Mouse (Mus musculus) lung, embryonic 16.5 days (tissue): ENCODE measurements at regions not wholly inside any gene's neighbourhood (a gene's known extent, or its start where the extent isn't known, plus 50 kb on each side); places are given as distances from the start of the nearest gene placed in this dataset.
"Not testable (repeated sequence)": the region's sequence is repeated elsewhere in the genome, so short reads cannot be mapped to it uniquely, and the experiment has no call there.

Experiments used
- ATAC-seq: fragments of 200-750 bp; cut with Nextera tagmentation; 2 replicates; pipeline ENCODE4 v1.8.0; 2017; ENCODE audit warnings: low read depth, mild to moderate bottlenecking, moderate library complexity
- H3K27ac ChIP-seq: fragments of 300-500 bp; sonication (generic); 2 replicates; pipeline ENCODE4 v1.5.1; 2014; ENCODE audit warnings: mild to moderate bottlenecking, control low read depth, low read length
- H3K27me3 ChIP-seq: fragments of 300-500 bp; sonication (generic); 2 replicates; pipeline ENCODE4 v1.6.1; 2014; ENCODE audit warnings: low read depth, low read length, mixed read lengths; ENCODE audit not compliant: control insufficient read depth, insufficient read depth
- H3K36me3 ChIP-seq: fragments of 300-500 bp; sonication (generic); 2 replicates; pipeline ENCODE4 v1.6.1; 2014; ENCODE audit warnings: low read length; ENCODE audit not compliant: control insufficient read depth, insufficient read depth
- H3K4me1 ChIP-seq: fragments of 300-500 bp; sonication (generic); replicated peaks from 2 replicates; pipeline ENCODE4 v1.6.1; 2014; ENCODE audit warnings: low read length, mixed read lengths; ENCODE audit not compliant: control insufficient read depth, insufficient read depth
- H3K4me2 ChIP-seq: fragments of 300-500 bp; sonication (generic); 2 replicates; pipeline ENCODE4 v1.6.1; 2014; ENCODE audit warnings: low read depth, low read length, control low read depth
- H3K4me3 ChIP-seq: fragments of 300-500 bp; sonication (generic); 2 replicates; pipeline ENCODE4 v1.5.1; 2014; ENCODE audit warnings: mild to moderate bottlenecking, low read length, control low read depth
- H3K9ac ChIP-seq: fragments of 300-500 bp; sonication (generic); 2 replicates; pipeline ENCODE4 v1.6.1; 2014; ENCODE audit warnings: low read length, control low read depth
- H3K9me3 ChIP-seq: fragments of 300-500 bp; sonication (generic); 2 replicates; pipeline ENCODE4 v1.6.1; 2016; ENCODE audit warnings: low read length; ENCODE audit not compliant: control insufficient read depth
- WGBS: fragments of 180-500 bp; shearing (Covaris S2); extraction: QIAGEN DNeasy Blood & Tissue Kit; methylation state at CpG from one replicate; pipeline ENCODE4 v1.1.7; 2014; 5-methylcytosine and 5-hydroxymethylcytosine counted together

GRCm38 (mm10) chr17:13654606-13655005 lies 105.7 kb upstream of the Afdn start:
- not testable (repeated sequence) for H3K36me3 ChIP-seq, H3K9ac ChIP-seq, H3K27ac ChIP-seq, H3K27me3 ChIP-seq, ATAC-seq, H3K4me3 ChIP-seq, H3K4me2 ChIP-seq, H3K9me3 ChIP-seq
- WGBS = 70% methylated on average over 1 of the region's 1 CpGs
- peaks cover 21% of the 10 kb centered on the region for H3K4me1 ChIP-seq

GRCm38 (mm10) chr17:13656065-13656464 lies 104.3 kb upstream of the Afdn start:
- no peak overlapping the region for H3K9ac ChIP-seq
- no peak for ATAC-seq
- H3K27ac ChIP-seq = peak overlapping the region; percentile 36

GRCm38 (mm10) chr17:13656485-13657181 lies 103.7 kb upstream of the Afdn start:
- Histone ChIP-seq H3K27ac (peak overlapping the region; percentile 62), H3K9me3 (no peaks in the 10 kb centered on the region), H3K9ac (no peak overlapping the region), H3K4me3 (no peak overlapping the region), H3K36me3 (no peaks in the 10 kb centered on the region), H3K4me1 (peaks cover 21% of the 10 kb centered on the region), H3K4me2 (peak overlapping the region; percentile 36), H3K27me3 (no peaks in the 10 kb centered on the region)
- ATAC-seq = peak; percentile 56
- 2% methylated on average over 11 of the region's 15 CpGs for WGBS

More at GRCm38 (mm10) chr17:13656065-13656464, 104.3 kb upstream of the Afdn start:
- 16% methylated on average over 3 of the region's 3 CpGs for WGBS
- Histone ChIP-seq H3K9me3 (no peaks in the 10 kb centered on the region), H3K4me3 (no peak overlapping the region), H3K36me3 (no peaks in the 10 kb centered on the region), H3K27me3 (no peaks in the 10 kb centered on the region), H3K4me1 (peaks cover 21% of the 10 kb centered on the region), H3K4me2 (peak overlapping the region; percentile 36)

GRCm38 (mm10) chr17:13657182-13657562 lies 103.2 kb upstream of the Afdn start:
- no peak overlapping the region for H3K9ac ChIP-seq
- H3K4me3 ChIP-seq = no peak overlapping the region
- peak overlapping the region; percentile 62 for H3K27ac ChIP-seq

GRCm38 (mm10) chr17:13657656-13658292 lies 102.6 kb upstream of the Afdn start:
- H3K4me1 ChIP-seq = peaks cover 21% of the 10 kb centered on the region
- no peaks in the 10 kb centered on the region for H3K36me3 ChIP-seq
- H3K4me2 ChIP-seq = no peak overlapping the region
- H3K27ac ChIP-seq = peak overlapping the region; percentile 3; the same call in 1 of the 2 replicates
- no peaks in the 10 kb centered on the region for H3K9me3 ChIP-seq
- H3K9ac ChIP-seq = no peak overlapping the region
- H3K27me3 ChIP-seq = no peaks in the 10 kb centered on the region
- WGBS = 55% methylated on average over 9 of the region's 9 CpGs
- H3K4me3 ChIP-seq = no peak overlapping the region
- peak; percentile 37; the same call in 1 of the 2 replicates for ATAC-seq

More at GRCm38 (mm10) chr17:13657182-13657562, 103.2 kb upstream of the Afdn start:
- Histone ChIP-seq H3K4me2 (peak overlapping the region; percentile 36; the same call in 1 of the 2 replicates), H3K27me3 (no peaks in the 10 kb centered on the region), H3K4me1 (peaks cover 21% of the 10 kb centered on the region), H3K9me3 (no peaks in the 10 kb centered on the region), H3K36me3 (no peaks in the 10 kb centered on the region)
- ATAC-seq = no peak
- 23% methylated on average over 10 of the region's 10 CpGs for WGBS

GRCm38 (mm10) chr17:13658321-13658978 lies 101.9 kb upstream of the Afdn start:
- H3K36me3 ChIP-seq = no peaks in the 10 kb centered on the region
- H3K9me3 ChIP-seq = no peaks in the 10 kb centered on the region
- H3K4me2 ChIP-seq = no peak overlapping the region
- peak; percentile 46 for ATAC-seq
- no peak overlapping the region for H3K4me3 ChIP-seq
- no peak overlapping the region for H3K9ac ChIP-seq
- peak overlapping the region; percentile 63 for H3K27ac ChIP-seq
- peaks cover 21% of the 10 kb centered on the region for H3K4me1 ChIP-seq
- H3K27me3 ChIP-seq = no peaks in the 10 kb centered on the region
- WGBS = 57% methylated on average over 3 of the region's 3 CpGs

- WGBS = 41% methylated on average over 8 of the region's 8 CpGs
- Histone ChIP-seq H3K4me3 (no peak overlapping the region), H3K36me3 (no peaks in the 10 kb centered on the region), H3K9me3 (no peaks in the 10 kb centered on the region), H3K4me2 (peak overlapping the region; percentile 13; the same call in 1 of the 2 replicates), H3K27ac (peak overlapping the region; percentile 58), H3K27me3 (no peaks in the 10 kb centered on the region), H3K4me1 (peaks cover 21% of the 10 kb centered on the region), H3K9ac (no peak overlapping the region)
- peak; percentile 53 for ATAC-seq
Measured at GRCm38 (mm10) chr17:13659103-13659502, 101.2 kb upstream of the Afdn start.

GRCm38 (mm10) chr17:13659943-13660342 lies 100.4 kb upstream of the Afdn start:
- no peak for ATAC-seq
- Histone ChIP-seq H3K27me3 (no peaks in the 10 kb centered on the region), H3K4me1 (peaks cover 21% of the 10 kb centered on the region), H3K27ac (no peak overlapping the region), H3K4me3 (no peak overlapping the region), H3K9me3 (no peaks in the 10 kb centered on the region), H3K9ac (no peak overlapping the region), H3K4me2 (no peak overlapping the region), H3K36me3 (no peaks in the 10 kb centered on the region)
- 62% methylated on average over 4 of the region's 4 CpGs for WGBS

GRCm38 (mm10) chr17:13661023-13661422 lies 99.3 kb upstream of the Afdn start:
- Histone ChIP-seq H3K4me2 (no peak overlapping the region), H3K4me3 (no peak overlapping the region), H3K4me1 (peaks cover 18% of the 10 kb centered on the region), H3K9me3 (no peaks in the 10 kb centered on the region), H3K9ac (no peak overlapping the region), H3K27ac (no peak overlapping the region), H3K27me3 (no peaks in the 10 kb centered on the region), H3K36me3 (no peaks in the 10 kb centered on the region)
- 59% methylated on average over 8 of the region's 8 CpGs for WGBS
- ATAC-seq = no peak
